Mouse (Mus musculus): ENCODE results near the gene Anapc13. TPM values are rescaled to one million over a fixed set of nuclear protein-coding genes. Genes with fewer than 3 reads are reported as not detected.

The Anapc13 gene
- polyA plus RNA-seq, 1 experiment from 2014 or later = 179 TPM

DNA sequence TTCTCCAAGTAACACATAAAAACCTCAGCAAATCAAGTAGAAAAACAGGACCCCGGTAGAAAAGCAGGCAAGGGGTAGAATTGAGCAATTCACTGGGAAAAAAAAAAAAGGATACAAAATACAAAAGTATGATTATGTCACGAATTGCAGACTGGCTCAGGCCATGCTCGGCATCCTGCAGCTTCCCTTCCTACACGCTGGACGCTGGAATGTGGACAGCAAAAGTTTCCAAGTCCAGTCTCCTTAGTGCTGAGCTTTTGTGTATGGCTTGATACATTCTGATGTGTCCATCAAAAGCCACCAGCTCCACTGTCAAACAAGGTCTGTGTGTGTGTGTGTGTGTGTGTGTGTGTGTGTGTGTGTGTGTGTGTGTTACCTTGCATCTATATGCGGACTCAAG, 15.4 kb downstream of the Anapc13 start:
- Histone ChIP-seq H3K4me1 (replicated peaks; ENCODE audit: control insufficient read depth, insufficient read depth) (peaks cover 6% of the 10 kb centered on the region; the same call in 1 of the 2 replicates), H3K27ac (replicated peaks) (no peak overlapping the region), H3K4me2 (replicated peaks; ENCODE audit: low read depth) (no peak overlapping the region), H3K4me3 (ENCODE audit: low read depth, low read length) (no peak overlapping the region), H3K9ac (ENCODE audit: low read length) (no peak overlapping the region), H3K9me3 (ENCODE audit: control insufficient read depth, low read length) (no peaks in the 10 kb centered on the region), H3K27me3 (ENCODE audit: control insufficient read depth, insufficient read depth, low read length) (no peaks in the 10 kb centered on the region), H3K36me3 (ENCODE audit: control insufficient read depth, insufficient read depth, low read length) (no peaks in the 10 kb centered on the region)
- TF ChIP-seq CTCF (IDR thresholded peaks at IDR 0.05; ENCODE audit: low read depth) (no peak), EP300 (optimal IDR thresholded peaks at IDR 0.05) (no peak)
- DNase-seq (ENCODE audit: low spot score) (no peak), ATAC-seq (ENCODE audit: low FRiP score, low TSS enrichment) (no peak)
- 47% methylated on average over 6 of the region's 6 CpGs for WGBS

- H3K4me3 ChIP-seq (ENCODE audit: low read depth, low read length) = no peak overlapping the region
- peak overlapping the region; percentile 81 for H3K27ac ChIP-seq (replicated peaks)
- peaks cover 6% of the 10 kb centered on the region; the same call in 1 of the 2 replicates for H3K4me1 ChIP-seq (replicated peaks; ENCODE audit: control insufficient read depth, insufficient read depth)
- DNase-seq (ENCODE audit: low spot score) (no peak), ATAC-seq (ENCODE audit: low FRiP score, low TSS enrichment) (0 out of 2 replicates have a peak, but pooled peaks have one; percentile 28)
- no peaks in the 10 kb centered on the region for H3K9me3 ChIP-seq (ENCODE audit: control insufficient read depth, low read length)
- no peak overlapping the region for H3K9ac ChIP-seq (ENCODE audit: low read length)
- H3K4me2 ChIP-seq (replicated peaks; ENCODE audit: low read depth) = no peak overlapping the region
- TF ChIP-seq EP300 (optimal IDR thresholded peaks at IDR 0.05) (no peak), CTCF (IDR thresholded peaks at IDR 0.05; ENCODE audit: low read depth) (no peak)
- 28% methylated on average over 8 of the region's 8 CpGs for WGBS
- H3K27me3 ChIP-seq (ENCODE audit: control insufficient read depth, insufficient read depth, low read length) = no peaks in the 10 kb centered on the region
- no peaks in the 10 kb centered on the region for H3K36me3 ChIP-seq (ENCODE audit: control insufficient read depth, insufficient read depth, low read length)
Observed at GRCm38 (mm10) chr9:102643071-102643485, 17.0 kb downstream of the Anapc13 start.

DNA sequence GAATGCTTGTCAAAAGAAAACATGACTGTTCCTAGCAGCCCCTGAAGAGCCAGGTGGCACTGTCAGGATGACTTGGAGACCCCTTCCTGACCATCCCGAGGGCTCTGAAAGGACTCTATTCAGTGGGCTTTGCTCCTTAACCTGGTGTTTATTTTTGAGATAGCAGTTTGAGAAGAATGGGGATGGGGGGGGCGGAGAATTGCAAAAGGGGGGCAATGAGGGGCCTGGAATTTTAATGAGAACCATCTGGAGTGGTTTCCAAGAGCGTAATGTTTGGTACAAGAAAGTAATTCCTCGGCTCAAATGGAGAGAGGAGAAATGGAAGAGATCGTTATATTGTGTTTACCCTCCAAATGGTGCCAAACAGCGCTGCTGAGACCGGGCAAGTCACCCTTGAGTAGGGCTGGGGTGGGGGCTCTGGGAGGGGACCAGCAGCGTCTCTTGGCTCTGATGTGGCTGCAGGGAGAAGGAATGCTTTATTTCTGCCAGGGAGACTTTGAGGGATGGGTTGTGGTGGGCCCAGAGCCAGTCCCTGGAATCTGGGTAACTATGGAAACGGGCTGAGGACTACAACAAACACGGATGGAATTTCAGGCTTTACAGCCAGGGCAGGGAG, 17.5 kb downstream of the Anapc13 start:
- Histone ChIP-seq H3K27ac (replicated peaks) (peak overlapping the region; percentile 81), H3K9me3 (ENCODE audit: control insufficient read depth, low read length) (no peaks in the 10 kb centered on the region), H3K9ac (ENCODE audit: low read length) (no peak overlapping the region), H3K4me1 (replicated peaks; ENCODE audit: control insufficient read depth, insufficient read depth) (peaks cover 6% of the 10 kb centered on the region; the same call in 1 of the 2 replicates), H3K4me3 (ENCODE audit: low read depth, low read length) (no peak overlapping the region), H3K36me3 (ENCODE audit: control insufficient read depth, insufficient read depth, low read length) (no peaks in the 10 kb centered on the region), H3K4me2 (replicated peaks; ENCODE audit: low read depth) (peak overlapping the region; percentile 12), H3K27me3 (ENCODE audit: control insufficient read depth, insufficient read depth, low read length) (no peaks in the 10 kb centered on the region)
- DNase-seq (ENCODE audit: low spot score) = peak; percentile 73
- ATAC-seq (ENCODE audit: low FRiP score, low TSS enrichment) = peak; percentile 80
- WGBS = 13% methylated on average over 10 of the region's 10 CpGs
- TF ChIP-seq EP300 (optimal IDR thresholded peaks at IDR 0.05) = no peak
- TF ChIP-seq CTCF (IDR thresholded peaks at IDR 0.05; ENCODE audit: low read depth) = no peak

DNA sequence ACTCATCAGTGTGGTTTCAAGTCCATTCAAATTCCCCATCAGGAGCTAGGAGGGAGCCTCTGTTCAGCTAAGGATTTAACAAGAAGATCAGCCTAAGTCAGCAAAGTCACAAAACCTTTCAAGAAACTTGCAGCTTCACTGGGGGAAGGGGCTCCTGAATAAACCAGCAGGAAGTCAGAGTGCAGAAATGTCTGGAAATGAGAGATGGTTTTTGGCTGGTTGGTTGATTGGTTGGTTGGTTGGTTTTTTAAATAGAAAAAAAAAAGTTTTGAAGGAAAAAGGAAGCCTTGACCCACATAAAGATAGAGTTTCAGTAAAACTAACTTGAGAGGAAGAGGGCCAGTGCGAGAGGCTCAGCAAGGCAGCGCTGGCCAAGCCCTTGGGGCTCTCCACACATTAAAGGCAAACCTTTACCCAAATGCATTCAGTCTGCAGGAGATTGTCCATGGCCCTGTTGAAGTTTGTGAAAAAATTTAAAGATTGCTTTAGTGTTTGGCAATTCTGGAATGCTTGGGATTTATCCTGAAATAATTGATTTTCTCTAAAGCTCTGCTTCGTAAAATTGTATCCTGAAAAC, 19.1 kb downstream of the Anapc13 start:
- no peaks in the 10 kb centered on the region for H3K36me3 ChIP-seq (ENCODE audit: control insufficient read depth, insufficient read depth, low read length)
- DNase-seq (ENCODE audit: low spot score) = no peak
- 59% methylated on average over 3 of the region's 3 CpGs for WGBS
- 0 out of 2 replicates have a peak, but pooled peaks cover 6% of the 10 kb centered on the region for H3K4me1 ChIP-seq (replicated peaks; ENCODE audit: control insufficient read depth, insufficient read depth)
- TF ChIP-seq CTCF (IDR thresholded peaks at IDR 0.05; ENCODE audit: low read depth) (no peak), EP300 (optimal IDR thresholded peaks at IDR 0.05) (no peak)
- H3K4me2 ChIP-seq (replicated peaks; ENCODE audit: low read depth) = no peak overlapping the region
- no peak overlapping the region for H3K9ac ChIP-seq (ENCODE audit: low read length)
- 0 out of 2 replicates have a peak overlapping the region, but pooled peaks have one; percentile 9 for H3K27ac ChIP-seq (replicated peaks)
- H3K4me3 ChIP-seq (ENCODE audit: low read depth, low read length) = no peak overlapping the region
- ATAC-seq (ENCODE audit: low FRiP score, low TSS enrichment) = no peak
- no peaks in the 10 kb centered on the region for H3K9me3 ChIP-seq (ENCODE audit: control insufficient read depth, low read length)
- H3K27me3 ChIP-seq (ENCODE audit: control insufficient read depth, insufficient read depth, low read length) = no peaks in the 10 kb centered on the region

DNA sequence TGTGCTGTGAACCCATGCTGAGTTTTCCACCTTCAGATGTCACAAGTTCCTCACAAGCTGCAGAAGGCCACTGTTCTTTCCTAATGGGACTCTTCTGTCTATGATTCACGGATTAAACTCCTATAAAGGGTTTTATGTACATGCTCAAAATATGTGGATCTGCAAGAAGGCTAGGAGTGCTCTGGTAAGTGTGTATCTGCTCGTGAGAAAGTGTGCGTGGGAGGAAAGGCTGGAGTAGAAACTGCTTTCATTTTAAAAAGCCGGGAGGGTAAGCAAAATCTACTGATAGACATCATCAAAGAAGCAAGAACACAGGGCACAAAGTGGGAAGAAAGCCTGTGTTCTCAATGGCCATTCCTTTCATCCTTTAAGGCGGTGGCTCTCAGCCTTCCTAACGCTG, 20.9 kb downstream of the Anapc13 start:
- Histone ChIP-seq H3K27me3 (ENCODE audit: control insufficient read depth, insufficient read depth, low read length) (no peaks in the 10 kb centered on the region), H3K4me3 (ENCODE audit: low read depth, low read length) (no peak overlapping the region), H3K9ac (ENCODE audit: low read length) (no peak overlapping the region), H3K4me1 (replicated peaks; ENCODE audit: control insufficient read depth, insufficient read depth) (0 out of 2 replicates have a peak, but pooled peaks cover 6% of the 10 kb centered on the region), H3K4me2 (replicated peaks; ENCODE audit: low read depth) (no peak overlapping the region), H3K27ac (replicated peaks) (no peak overlapping the region), H3K36me3 (ENCODE audit: control insufficient read depth, insufficient read depth, low read length) (no peaks in the 10 kb centered on the region), H3K9me3 (ENCODE audit: control insufficient read depth, low read length) (no peaks in the 10 kb centered on the region)
- ATAC-seq (ENCODE audit: low FRiP score, low TSS enrichment) (no peak), DNase-seq (ENCODE audit: low spot score) (no peak)
- TF ChIP-seq CTCF (IDR thresholded peaks at IDR 0.05; ENCODE audit: low read depth) (no peak), EP300 (optimal IDR thresholded peaks at IDR 0.05) (no peak)
- WGBS = 73% methylated on average over 6 of the region's 6 CpGs

GRCm38 (mm10) chr9:102649917-102650527, 23.9 kb downstream of the Anapc13 start:
- TF ChIP-seq CTCF (IDR thresholded peaks at IDR 0.05; ENCODE audit: low read depth) = no peak
- TF ChIP-seq EP300 (optimal IDR thresholded peaks at IDR 0.05) = peak; percentile 70
- DNase-seq (ENCODE audit: low spot score) (no peak), ATAC-seq (ENCODE audit: low FRiP score, low TSS enrichment) (peak; percentile 88)
- 0 out of 2 replicates have a peak overlapping the region, but pooled peaks have one; percentile 18 for H3K4me2 ChIP-seq (replicated peaks; ENCODE audit: low read depth)
- no peaks in the 10 kb centered on the region for H3K9me3 ChIP-seq (ENCODE audit: control insufficient read depth, low read length)
- no peaks in the 10 kb centered on the region for H3K36me3 ChIP-seq (ENCODE audit: control insufficient read depth, insufficient read depth, low read length)
- no peak overlapping the region for H3K9ac ChIP-seq (ENCODE audit: low read length)
- H3K4me1 ChIP-seq (replicated peaks; ENCODE audit: control insufficient read depth, insufficient read depth) = no peaks in the 10 kb centered on the region
- H3K4me3 ChIP-seq (ENCODE audit: low read depth, low read length) = no peak overlapping the region
- peak overlapping the region; percentile 20 for H3K27ac ChIP-seq (replicated peaks)
- 20% methylated on average over 17 of the region's 17 CpGs for whole genome bisulfite sequencing
- H3K27me3 ChIP-seq (ENCODE audit: control insufficient read depth, insufficient read depth, low read length) = no peaks in the 10 kb centered on the region

Measured in stomach, postnatal 0 days (tissue).